Mouse (Mus musculus) cerebellum, adult 8-10 months (tissue): ENCODE results near the gene 1700067K01Rik.
"Not testable (repeated sequence)": the region's sequence is repeated elsewhere in the genome, so short reads cannot be mapped to it uniquely, and the experiment has no call there.

ENCODE experiments used
- DNase-seq: peaks from one replicate; pipeline ENCODE4 v3.0.0; 2022

1700067K01Rik gene

GRCm38 (mm10) chr8:83989243-83989642, 12.1 kb upstream of the 1700067K01Rik start:
- no peak for DNase-seq

GRCm38 (mm10) chr8:83990170-83990569, 11.1 kb upstream of the 1700067K01Rik start:
- no peak for DNase-seq

- no peak for DNase-seq
Observed at GRCm38 (mm10) chr8:83992488-83992887, 8.8 kb upstream of the 1700067K01Rik start.

- DNase-seq = no peak
Observed at GRCm38 (mm10) chr8:83994030-83994429, 7.3 kb upstream of the 1700067K01Rik start.

- no peak for DNase-seq
Observed at GRCm38 (mm10) chr8:83995973-83996372, 5.3 kb upstream of the 1700067K01Rik start.

- DNase-seq = peak; percentile 75
Observed at GRCm38 (mm10) chr8:83996567-83997505, 4.5 kb upstream of the 1700067K01Rik start.

GRCm38 (mm10) chr8:83997511-83998141, 3.7 kb upstream of the 1700067K01Rik start, which contains the start of gene Samd1:
Gene Samd1, plus strand, starts transcription at chr8:83997672.
- DNase-seq = peak; percentile 53

GRCm38 (mm10) chr8:83998231-83999056, 2.9 kb upstream of the 1700067K01Rik start:
- peak; percentile 57 for DNase-seq

- DNase-seq = no peak
Observed at GRCm38 (mm10) chr8:83999057-83999705, 2.1 kb upstream of the 1700067K01Rik start.

- no peak for DNase-seq
Observed at GRCm38 (mm10) chr8:83999825-84000224, 1.5 kb upstream of the 1700067K01Rik start.

GRCm38 (mm10) chr8:84002957-84003611, 1.8 kb downstream of the 1700067K01Rik start:
- no peak for DNase-seq

- DNase-seq = no peak
Observed at GRCm38 (mm10) chr8:84003612-84004246, 2.4 kb downstream of the 1700067K01Rik start.

- DNase-seq = peak; percentile 92
Observed at GRCm38 (mm10) chr8:84004533-84005201, 3.4 kb downstream of the 1700067K01Rik start.

GRCm38 (mm10) chr8:84005502-84005901, 4.2 kb downstream of the 1700067K01Rik start:
- not testable (repeated sequence) for DNase-seq

GRCm38 (mm10) chr8:84008362-84008761, 7.1 kb downstream of the 1700067K01Rik start:
- DNase-seq = no peak

- DNase-seq = peak; percentile 88
Observed at GRCm38 (mm10) chr8:84009876-84010275, 8.6 kb downstream of the 1700067K01Rik start.

GRCm38 (mm10) chr8:84010625-84011611, 9.6 kb downstream of the 1700067K01Rik start:
- DNase-seq = peak; percentile 69

- DNase-seq = no peak
Observed at GRCm38 (mm10) chr8:84011705-84012498, 10.6 kb downstream of the 1700067K01Rik start, which contains the start of gene 2210011C24Rik. Gene 2210011C24Rik, minus strand, starts transcription at chr8:84012171.
